Mouse (Mus musculus): Measurements from ENCODE around the gene Lrrc10. TPM values are rescaled to one million over a fixed set of nuclear protein-coding genes. Genes with fewer than 3 reads are reported as not detected.

Lrrc10 gene
- polyA plus RNA-seq, 1 experiment from 2014 or later, result not detected

- peak; percentile 38; the same call in 1 of the 2 replicates for ATAC-seq (ENCODE audit: low read depth)
- 9% methylated on average over 7 of the region's 7 CpGs for WGBS
These were observed 18.9 kb downstream of the Lrrc10 start for GRCm38 (mm10) chr10:117064076-117064475.

GRCm38 (mm10) chr10:117069109-117069508, 24.0 kb downstream of the Lrrc10 start:
- H3K27ac ChIP-seq (ENCODE audit: low read depth, low read length), result no peak overlapping the region
- H3K9ac ChIP-seq (replicated peaks; ENCODE audit: low read depth, low read length), result no peak overlapping the region
- no peak overlapping the region for H3K4me3 ChIP-seq (ENCODE audit: low read depth, low read length)
- no peak for ATAC-seq (ENCODE audit: low read depth)
- no peaks in the 10 kb centered on the region for H3K4me1 ChIP-seq (ENCODE audit: control insufficient read depth, insufficient read depth, low read length)
- WGBS, result 97% methylated on average over 3 of the region's 3 CpGs
- peaks cover 9% of the 10 kb centered on the region; the same call in 1 of the 2 replicates for H3K36me3 ChIP-seq (ENCODE audit: control insufficient read depth, insufficient read depth, low read length)
- H3K4me2 ChIP-seq (ENCODE audit: low read depth, low read length), result no peak overlapping the region
- no peaks in the 10 kb centered on the region for H3K9me3 ChIP-seq (ENCODE audit: control insufficient read depth, low read length)
- H3K27me3 ChIP-seq (ENCODE audit: control insufficient read depth, insufficient read depth, low read length), result no peaks in the 10 kb centered on the region

More at GRCm38 (mm10) chr10:117064076-117064475, 18.9 kb downstream of the Lrrc10 start:
- Histone ChIP-seq H3K27me3 (ENCODE audit: control insufficient read depth, insufficient read depth, low read length) (no peaks in the 10 kb centered on the region), H3K36me3 (ENCODE audit: control insufficient read depth, insufficient read depth, low read length) (peaks cover 12% of the 10 kb centered on the region), H3K4me1 (ENCODE audit: control insufficient read depth, insufficient read depth, low read length) (peaks cover 6% of the 10 kb centered on the region; the same call in 1 of the 2 replicates), H3K27ac (ENCODE audit: low read depth, low read length) (peak overlapping the region; percentile 88), H3K9me3 (ENCODE audit: control insufficient read depth, low read length) (no peaks in the 10 kb centered on the region), H3K9ac (replicated peaks; ENCODE audit: low read depth, low read length) (peak overlapping the region; percentile 37), H3K4me2 (ENCODE audit: low read depth, low read length) (peak overlapping the region; percentile 80), H3K4me3 (ENCODE audit: low read depth, low read length) (peak overlapping the region; percentile 28; the same call in 1 of the 2 replicates)

- Histone ChIP-seq H3K36me3 (ENCODE audit: control insufficient read depth, insufficient read depth, low read length) (peaks cover 15% of the 10 kb centered on the region), H3K9ac (replicated peaks; ENCODE audit: low read depth, low read length) (no peak overlapping the region), H3K4me1 (ENCODE audit: control insufficient read depth, insufficient read depth, low read length) (no peaks in the 10 kb centered on the region), H3K4me2 (ENCODE audit: low read depth, low read length) (no peak overlapping the region), H3K27me3 (ENCODE audit: control insufficient read depth, insufficient read depth, low read length) (no peaks in the 10 kb centered on the region), H3K27ac (ENCODE audit: low read depth, low read length) (no peak overlapping the region), H3K4me3 (ENCODE audit: low read depth, low read length) (no peak overlapping the region), H3K9me3 (ENCODE audit: control insufficient read depth, low read length) (no peaks in the 10 kb centered on the region)
- WGBS, result 91% methylated on average over 18 of the region's 18 CpGs
- no peak for ATAC-seq (ENCODE audit: low read depth)
These were observed 27.2 kb downstream of the Lrrc10 start for GRCm38 (mm10) chr10:117072191-117072888.

GRCm38 (mm10) chr10:117073176-117073575, 28.0 kb downstream of the Lrrc10 start:
- Histone ChIP-seq H3K27ac (ENCODE audit: low read depth, low read length) (no peak overlapping the region), H3K4me2 (ENCODE audit: low read depth, low read length) (no peak overlapping the region), H3K36me3 (ENCODE audit: control insufficient read depth, insufficient read depth, low read length) (peaks cover 15% of the 10 kb centered on the region), H3K4me3 (ENCODE audit: low read depth, low read length) (no peak overlapping the region), H3K9ac (replicated peaks; ENCODE audit: low read depth, low read length) (no peak overlapping the region), H3K9me3 (ENCODE audit: control insufficient read depth, low read length) (no peaks in the 10 kb centered on the region), H3K4me1 (ENCODE audit: control insufficient read depth, insufficient read depth, low read length) (no peaks in the 10 kb centered on the region), H3K27me3 (ENCODE audit: control insufficient read depth, insufficient read depth, low read length) (no peaks in the 10 kb centered on the region)
- 83% methylated on average over 7 of the region's 7 CpGs for WGBS
- no peak for ATAC-seq (ENCODE audit: low read depth)

- Histone ChIP-seq H3K27ac (ENCODE audit: low read depth, low read length) (no peak overlapping the region), H3K4me3 (ENCODE audit: low read depth, low read length) (no peak overlapping the region), H3K27me3 (ENCODE audit: control insufficient read depth, insufficient read depth, low read length) (no peaks in the 10 kb centered on the region), H3K4me2 (ENCODE audit: low read depth, low read length) (no peak overlapping the region), H3K9me3 (ENCODE audit: control insufficient read depth, low read length) (no peaks in the 10 kb centered on the region), H3K4me1 (ENCODE audit: control insufficient read depth, insufficient read depth, low read length) (no peaks in the 10 kb centered on the region), H3K9ac (replicated peaks; ENCODE audit: low read depth, low read length) (no peak overlapping the region), H3K36me3 (ENCODE audit: control insufficient read depth, insufficient read depth, low read length) (peaks cover 21% of the 10 kb centered on the region)
- no peak; the same call in 1 of the 2 replicates for ATAC-seq (ENCODE audit: low read depth)
- 69% methylated on average over 6 of the region's 6 CpGs for WGBS
These were observed 33.1 kb downstream of the Lrrc10 start for GRCm38 (mm10) chr10:117078284-117078683.

- H3K36me3 ChIP-seq (ENCODE audit: control insufficient read depth, insufficient read depth, low read length), result peaks cover 16% of the 10 kb centered on the region
- ATAC-seq (ENCODE audit: low read depth), result no peak
These were observed 36.2 kb downstream of the Lrrc10 start for GRCm38 (mm10) chr10:117081326-117081725.

GRCm38 (mm10) chr10:117081914-117082359, 36.8 kb downstream of the Lrrc10 start:
- Histone ChIP-seq H3K4me3 (ENCODE audit: low read depth, low read length) (no peak overlapping the region), H3K4me2 (ENCODE audit: low read depth, low read length) (no peak overlapping the region), H3K9me3 (ENCODE audit: control insufficient read depth, low read length) (no peaks in the 10 kb centered on the region), H3K36me3 (ENCODE audit: control insufficient read depth, insufficient read depth, low read length) (peaks cover 16% of the 10 kb centered on the region), H3K27ac (ENCODE audit: low read depth, low read length) (no peak overlapping the region), H3K27me3 (ENCODE audit: control insufficient read depth, insufficient read depth, low read length) (no peaks in the 10 kb centered on the region), H3K4me1 (ENCODE audit: control insufficient read depth, insufficient read depth, low read length) (no peaks in the 10 kb centered on the region), H3K9ac (replicated peaks; ENCODE audit: low read depth, low read length) (no peak overlapping the region)
- WGBS, result 75% methylated on average over 2 of the region's 2 CpGs
- ATAC-seq (ENCODE audit: low read depth), result no peak

More at GRCm38 (mm10) chr10:117081326-117081725, 36.2 kb downstream of the Lrrc10 start:
- Histone ChIP-seq H3K9me3 (ENCODE audit: control insufficient read depth, low read length) (no peaks in the 10 kb centered on the region), H3K9ac (replicated peaks; ENCODE audit: low read depth, low read length) (no peak overlapping the region), H3K27ac (ENCODE audit: low read depth, low read length) (no peak overlapping the region), H3K4me2 (ENCODE audit: low read depth, low read length) (no peak overlapping the region), H3K4me1 (ENCODE audit: control insufficient read depth, insufficient read depth, low read length) (no peaks in the 10 kb centered on the region), H3K4me3 (ENCODE audit: low read depth, low read length) (no peak overlapping the region), H3K27me3 (ENCODE audit: control insufficient read depth, insufficient read depth, low read length) (no peaks in the 10 kb centered on the region)
- 77% methylated on average over 4 of the region's 4 CpGs for WGBS

GRCm38 (mm10) chr10:117089628-117090027, 44.5 kb downstream of the Lrrc10 start:
- H3K4me3 ChIP-seq (ENCODE audit: low read depth, low read length), result no peak overlapping the region
- 80% methylated on average over 4 of the region's 4 CpGs for WGBS
- no peak for ATAC-seq (ENCODE audit: low read depth)
- no peaks in the 10 kb centered on the region for H3K27me3 ChIP-seq (ENCODE audit: control insufficient read depth, insufficient read depth, low read length)
- H3K4me1 ChIP-seq (ENCODE audit: control insufficient read depth, insufficient read depth, low read length), result peaks cover 11% of the 10 kb centered on the region
- no peak overlapping the region for H3K27ac ChIP-seq (ENCODE audit: low read depth, low read length)
- H3K9me3 ChIP-seq (ENCODE audit: control insufficient read depth, low read length), result no peaks in the 10 kb centered on the region
- H3K9ac ChIP-seq (replicated peaks; ENCODE audit: low read depth, low read length), result no peak overlapping the region
- no peaks in the 10 kb centered on the region for H3K36me3 ChIP-seq (ENCODE audit: control insufficient read depth, insufficient read depth, low read length)
- no peak overlapping the region for H3K4me2 ChIP-seq (ENCODE audit: low read depth, low read length)

GRCm38 (mm10) chr10:117094504-117095329, 49.6 kb downstream of the Lrrc10 start:
- H3K36me3 ChIP-seq (ENCODE audit: control insufficient read depth, insufficient read depth, low read length), result no peaks in the 10 kb centered on the region
- no peaks in the 10 kb centered on the region for H3K9me3 ChIP-seq (ENCODE audit: control insufficient read depth, low read length)
- H3K27me3 ChIP-seq (ENCODE audit: control insufficient read depth, insufficient read depth, low read length), result no peaks in the 10 kb centered on the region
- WGBS, result 15% methylated on average over 15 of the region's 15 CpGs
- ATAC-seq (ENCODE audit: low read depth), result peak; percentile 95
- no peak overlapping the region for H3K4me3 ChIP-seq (ENCODE audit: low read depth, low read length)
- peak overlapping the region; percentile 82 for H3K27ac ChIP-seq (ENCODE audit: low read depth, low read length)
- no peak overlapping the region for H3K9ac ChIP-seq (replicated peaks; ENCODE audit: low read depth, low read length)
- H3K4me1 ChIP-seq (ENCODE audit: control insufficient read depth, insufficient read depth, low read length), result peaks cover 19% of the 10 kb centered on the region
- H3K4me2 ChIP-seq (ENCODE audit: low read depth, low read length), result peak overlapping the region; percentile 14; the same call in 1 of the 2 replicates
